Mouse (Mus musculus) forebrain, embryonic 14.5 days (tissue): ENCODE measurements around the gene Cep131. TPM values are rescaled to one million over a fixed set of nuclear protein-coding genes. Genes with fewer than 3 reads are reported as not detected.

Experiments used
- ATAC-seq: fragments of 200-750 bp; cut with Nextera tagmentation; 2 replicates; pipeline ENCODE4 v1.8.0; 2017; ENCODE audit warnings: mild to moderate bottlenecking, moderate library complexity
- DNase-seq: peaks from one replicate; pipeline ENCODE4 v3.0.0-alpha.2; 2015; ENCODE audit warnings: low spot score
- H3K27ac ChIP-seq: fragments of 300-500 bp; sonication (generic); 2 replicates; pipeline ENCODE4 v1.5.1; 2014; ENCODE audit warnings: low read depth, mild to moderate bottlenecking, control low read depth, low read length, moderate library complexity
- H3K27me3 ChIP-seq: fragments of 300-500 bp; sonication (generic); replicated peaks from 2 replicates; pipeline ENCODE4 v1.6.1; 2014; ENCODE audit warnings: low read length, control low read depth, mixed read lengths; ENCODE audit not compliant: control insufficient read depth, insufficient read depth
- H3K36me3 ChIP-seq: fragments of 300-500 bp; sonication (generic); 2 replicates; pipeline ENCODE4 v1.6.1; 2014; ENCODE audit warnings: low read length, control low read depth; ENCODE audit not compliant: control insufficient read depth, insufficient read depth
- H3K4me1 ChIP-seq: fragments of 300-500 bp; sonication (generic); 2 replicates; pipeline ENCODE4 v1.6.1; 2014; ENCODE audit warnings: antibody characterized with exemption, low read length, control low read depth; ENCODE audit not compliant: control insufficient read depth, insufficient read depth
- H3K4me2 ChIP-seq: fragments of 300-500 bp; sonication (generic); 2 replicates; pipeline ENCODE4 v1.6.1; 2014; ENCODE audit warnings: mild to moderate bottlenecking, control low read depth, low read length
- H3K4me3 ChIP-seq: fragments of 300-500 bp; sonication (generic); 2 replicates; pipeline ENCODE4 v1.5.1; 2014; ENCODE audit warnings: low read depth, low read length, control low read depth
- H3K9ac ChIP-seq: fragments of 300-500 bp; sonication (generic); 2 replicates; pipeline ENCODE4 v1.6.1; 2014; ENCODE audit warnings: mild to moderate bottlenecking, low read length, control low read depth, moderate library complexity
- H3K9me3 ChIP-seq: fragments of 300-500 bp; sonication (generic); replicated peaks from 2 replicates; pipeline ENCODE4 v1.6.1; 2016; ENCODE audit warnings: low read length, control low read depth, mixed read lengths; ENCODE audit not compliant: control insufficient read depth
- WGBS: fragments of 180-500 bp; shearing (Covaris S2); extraction: QIAGEN DNeasy Blood & Tissue Kit; methylation state at CpG from one replicate; pipeline ENCODE4 v1.1.7; 2014; 5-methylcytosine and 5-hydroxymethylcytosine counted together
- polyA plus RNA-seq: library from polyadenylated mRNA; unstranded; fragments of >200 nt; fragmentation: Nextera tagmentation; extraction: Ambion mirVana; gene quantifications from 2 replicates; pipeline ENCODE4 v1.2.1, GENCODE M21; 2014

Gene Cep131
- polyA plus RNA-seq, 1 experiment from 2014 or later, result 27.2 TPM

- H3K9ac ChIP-seq, result no peak overlapping the region
- no peak overlapping the region for H3K4me2 ChIP-seq
- no peak overlapping the region for H3K27ac ChIP-seq
- ATAC-seq (no peak), DNase-seq (no peak)
- no peaks in the 10 kb centered on the region for H3K4me1 ChIP-seq
- WGBS, result 90% methylated on average over 11 of the region's 11 CpGs
- H3K9me3 ChIP-seq, result no peaks in the 10 kb centered on the region
- H3K4me3 ChIP-seq, result no peak overlapping the region
- no peaks in the 10 kb centered on the region for H3K27me3 ChIP-seq
- peaks cover 65% of the 10 kb centered on the region for H3K36me3 ChIP-seq
These were observed 22.0 kb downstream of the Cep131 start for GRCm38 (mm10) chr11:120064668-120065040.

- WGBS, result 94% methylated on average over 13 of the region's 13 CpGs
- Histone ChIP-seq H3K27me3 (no peaks in the 10 kb centered on the region), H3K36me3 (peaks cover 59% of the 10 kb centered on the region), H3K4me3 (no peak overlapping the region), H3K27ac (no peak overlapping the region), H3K4me2 (no peak overlapping the region), H3K4me1 (no peaks in the 10 kb centered on the region), H3K9me3 (no peaks in the 10 kb centered on the region), H3K9ac (no peak overlapping the region)
- no peak for DNase-seq
- ATAC-seq, result no peak
These were observed 22.5 kb downstream of the Cep131 start for GRCm38 (mm10) chr11:120064006-120064667.

- Histone ChIP-seq H3K27me3 (no peaks in the 10 kb centered on the region), H3K4me1 (no peaks in the 10 kb centered on the region), H3K4me2 (no peak overlapping the region), H3K9ac (no peak overlapping the region), H3K9me3 (no peaks in the 10 kb centered on the region), H3K4me3 (no peak overlapping the region), H3K27ac (no peak overlapping the region), H3K36me3 (peaks cover 51% of the 10 kb centered on the region)
- no peak for DNase-seq
- ATAC-seq, result no peak
- WGBS, result 87% methylated on average over 5 of the region's 5 CpGs
These were observed 23.3 kb downstream of the Cep131 start for GRCm38 (mm10) chr11:120063326-120063725.

- H3K27ac ChIP-seq, result no peak overlapping the region
- DNase-seq (no peak), ATAC-seq (no peak)
- no peaks in the 10 kb centered on the region for H3K4me1 ChIP-seq
- H3K27me3 ChIP-seq, result no peaks in the 10 kb centered on the region
- no peak overlapping the region for H3K4me2 ChIP-seq
- H3K4me3 ChIP-seq, result no peak overlapping the region
- H3K9me3 ChIP-seq, result no peaks in the 10 kb centered on the region
- peaks cover 25% of the 10 kb centered on the region for H3K36me3 ChIP-seq
- H3K9ac ChIP-seq, result no peak overlapping the region
- WGBS, result 84% methylated on average over 8 of the region's 8 CpGs
These were observed 26.0 kb downstream of the Cep131 start for GRCm38 (mm10) chr11:120060634-120061033.

GRCm38 (mm10) chr11:120055953-120056732 is 30.5 kb downstream of the Cep131 start:
- H3K36me3 ChIP-seq, result no peaks in the 10 kb centered on the region
- 84% methylated on average over 12 of the region's 12 CpGs for WGBS
- H3K4me3 ChIP-seq, result no peak overlapping the region
- no peak for ATAC-seq
- no peaks in the 10 kb centered on the region for H3K4me1 ChIP-seq
- no peak for DNase-seq
- no peak overlapping the region for H3K4me2 ChIP-seq
- H3K9me3 ChIP-seq, result no peaks in the 10 kb centered on the region
- no peak overlapping the region for H3K9ac ChIP-seq
- H3K27ac ChIP-seq, result no peak overlapping the region
- H3K27me3 ChIP-seq, result no peaks in the 10 kb centered on the region

GRCm38 (mm10) chr11:120053846-120054245 is 32.8 kb downstream of the Cep131 start:
- Histone ChIP-seq H3K9me3 (no peaks in the 10 kb centered on the region), H3K36me3 (no peaks in the 10 kb centered on the region), H3K9ac (no peak overlapping the region), H3K4me3 (no peak overlapping the region), H3K4me2 (no peak overlapping the region), H3K4me1 (no peaks in the 10 kb centered on the region), H3K27me3 (no peaks in the 10 kb centered on the region), H3K27ac (no peak overlapping the region)
- no peak for ATAC-seq
- DNase-seq, result no peak
- WGBS, result 87% methylated on average over 4 of the region's 4 CpGs

- no peaks in the 10 kb centered on the region for H3K9me3 ChIP-seq
- H3K36me3 ChIP-seq, result no peaks in the 10 kb centered on the region
- WGBS, result 89% methylated on average over 9 of the region's 9 CpGs
- no peaks in the 10 kb centered on the region for H3K27me3 ChIP-seq
- H3K27ac ChIP-seq, result no peak overlapping the region
- DNase-seq (no peak), ATAC-seq (no peak)
- H3K9ac ChIP-seq, result no peak overlapping the region
- H3K4me3 ChIP-seq, result no peak overlapping the region
- peaks cover 8% of the 10 kb centered on the region for H3K4me1 ChIP-seq
- H3K4me2 ChIP-seq, result no peak overlapping the region
These were observed 34.4 kb downstream of the Cep131 start for GRCm38 (mm10) chr11:120052274-120052673.

- Histone ChIP-seq H3K27me3 (no peaks in the 10 kb centered on the region), H3K4me1 (peaks cover 11% of the 10 kb centered on the region), H3K4me3 (no peak overlapping the region), H3K4me2 (no peak overlapping the region), H3K27ac (no peak overlapping the region; the same call in 1 of the 2 replicates), H3K9me3 (no peaks in the 10 kb centered on the region), H3K9ac (no peak overlapping the region), H3K36me3 (no peaks in the 10 kb centered on the region)
- 47% methylated on average over 14 of the region's 14 CpGs for WGBS
- DNase-seq (no peak), ATAC-seq (no peak)
These were observed 35.4 kb downstream of the Cep131 start for GRCm38 (mm10) chr11:120051124-120051811.

- DNase-seq (no peak), ATAC-seq (no peak)
- Histone ChIP-seq H3K9me3 (no peaks in the 10 kb centered on the region), H3K27ac (no peak overlapping the region), H3K4me3 (no peak overlapping the region), H3K4me2 (no peak overlapping the region), H3K27me3 (no peaks in the 10 kb centered on the region), H3K9ac (no peak overlapping the region), H3K4me1 (peaks cover 17% of the 10 kb centered on the region), H3K36me3 (no peaks in the 10 kb centered on the region)
- 86% methylated on average over 8 of the region's 8 CpGs for WGBS
These were observed 37.6 kb downstream of the Cep131 start for GRCm38 (mm10) chr11:120049067-120049466.
